Mouse (Mus musculus) bone marrow macrophage, adult 2 months (primary cell): ENCODE results near the gene Lypd6b. TPM values are rescaled to one million over a fixed set of nuclear protein-coding genes. Genes with fewer than 3 reads are reported as not detected.

Experiments used
- H3K27ac ChIP-seq: 2 replicates; pipeline ENCODE4 v1.5.1; 2012; ENCODE audit warnings: low read depth, low read length; ENCODE audit not compliant: insufficient read depth
- H3K4me1 ChIP-seq: 2 replicates; pipeline ENCODE4 v1.6.1; 2012; ENCODE audit warnings: low read length; ENCODE audit not compliant: control insufficient read depth, insufficient read depth
- H3K4me3 ChIP-seq: 2 replicates; pipeline ENCODE4 v1.5.1; 2012; ENCODE audit warnings: mild to moderate bottlenecking, low read length, moderate library complexity; ENCODE audit not compliant: insufficient read depth
- CTCF ChIP-seq: IDR thresholded peaks from 2 replicates; pipeline ENCODE4 v1.5.1; 2012; ENCODE audit warnings: low read depth, mild to moderate bottlenecking, low read length, moderate library complexity
- POLR2A ChIP-seq: IDR thresholded peaks from 2 replicates; pipeline ENCODE4 v1.6.1; 2012; ENCODE audit warnings: mild to moderate bottlenecking, low read depth, low read length, borderline replicate concordance
- polyA plus RNA-seq: library from polyadenylated mRNA; stranded (reverse); fragments of >200 nt; gene quantifications from 2 replicates; pipeline ENCODE4 v1.2.4, GENCODE M21; 2012; ENCODE audit not compliant: missing spikeins, insufficient read depth, insufficient read length

The Lypd6b gene
- polyA plus RNA-seq, 1 experiment: not detected

GRCm38 (mm10) chr2:49789078-49789477 is 1.6 kb downstream of the Lypd6b start:
- H3K4me1 ChIP-seq: no peaks in the 10 kb centered on the region
- TF ChIP-seq CTCF (no peak), POLR2A (no peak)
- H3K4me3 ChIP-seq: no peak overlapping the region
- no peak overlapping the region for H3K27ac ChIP-seq

DNA sequence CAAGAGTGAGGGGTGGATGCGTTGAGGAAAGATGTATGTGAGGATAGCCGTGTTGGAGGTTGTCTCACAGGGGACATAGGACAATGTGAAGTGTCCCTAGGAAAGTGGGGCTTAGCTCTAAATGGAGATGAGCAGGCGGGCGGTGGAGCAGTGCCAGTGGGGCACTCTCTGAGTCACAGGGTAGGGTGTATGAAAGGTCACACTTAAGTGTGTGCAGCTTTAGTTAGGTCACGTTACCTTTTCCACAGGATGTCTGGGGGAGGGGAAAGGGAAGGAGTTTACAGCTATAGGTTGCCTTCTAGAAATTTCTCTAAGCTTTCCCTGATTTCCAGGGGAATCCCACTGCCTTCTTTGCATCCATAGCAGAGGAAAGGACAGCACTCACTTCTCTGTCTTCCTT is 2.0 kb downstream of the Lypd6b start:
- no peak overlapping the region for H3K4me3 ChIP-seq
- H3K4me1 ChIP-seq: no peaks in the 10 kb centered on the region
- H3K27ac ChIP-seq: no peak overlapping the region
- TF ChIP-seq POLR2A: no peak

DNA sequence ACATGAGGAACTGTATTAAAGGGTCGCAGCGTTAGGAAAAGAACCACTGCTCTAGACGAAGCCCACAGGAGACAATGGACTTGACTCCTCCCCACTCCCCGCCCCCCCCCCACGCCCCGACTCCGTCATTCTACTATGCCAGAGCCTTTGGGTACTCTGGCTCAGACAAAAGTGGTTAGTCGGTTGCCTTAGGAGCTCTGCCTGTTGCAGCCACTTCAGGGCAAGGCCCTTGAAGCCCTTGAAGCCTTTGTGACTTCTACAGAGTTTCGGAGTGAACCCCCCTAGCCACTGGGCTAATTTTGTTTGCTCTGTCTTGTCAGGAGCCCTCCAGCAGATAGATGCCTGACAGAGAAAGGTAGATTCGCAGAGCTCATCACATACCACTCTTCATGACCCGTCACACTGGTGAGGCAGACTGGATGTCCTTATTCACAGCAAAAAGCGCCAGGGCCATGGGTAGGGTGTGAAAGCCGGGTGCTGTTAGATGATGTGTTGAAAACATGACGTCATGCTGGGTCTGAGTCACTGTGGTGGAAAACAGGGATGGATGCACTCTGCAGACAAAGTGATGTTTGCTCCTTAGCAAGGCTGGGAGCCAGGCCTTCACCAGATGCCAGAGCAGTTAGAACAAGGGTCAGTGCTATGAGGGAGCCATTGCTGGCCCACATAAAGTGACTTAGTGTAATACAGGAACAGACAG is 10.1 kb downstream of the Lypd6b start:
- Histone ChIP-seq H3K27ac (no peak overlapping the region), H3K4me1 (no peaks in the 10 kb centered on the region), H3K4me3 (no peak overlapping the region)
- TF ChIP-seq CTCF: no peak

DNA sequence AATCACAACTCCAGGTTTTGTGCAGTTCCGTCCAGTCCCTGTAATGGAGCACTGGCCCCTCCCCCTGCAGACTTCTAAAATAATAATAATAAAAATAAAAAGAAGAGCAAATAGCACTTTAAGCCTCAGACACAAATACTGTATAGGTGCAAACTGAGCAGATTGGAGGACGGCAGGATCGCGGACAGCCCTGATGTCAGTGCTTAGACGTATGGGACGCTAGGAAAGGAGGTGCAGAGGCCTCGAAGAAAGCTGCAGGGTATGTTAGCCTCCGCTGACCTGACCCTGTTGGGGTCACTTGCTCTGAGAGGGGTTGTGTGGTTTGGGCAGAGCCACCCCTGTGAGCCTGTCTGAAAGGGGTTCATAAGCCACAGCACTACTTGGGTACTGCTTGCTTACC is 17.0 kb downstream of the Lypd6b start:
- Histone ChIP-seq H3K27ac (no peak overlapping the region), H3K4me1 (peaks cover 2% of the 10 kb centered on the region), H3K4me3 (no peak overlapping the region)
- TF ChIP-seq POLR2A: no peak
- TF ChIP-seq CTCF: no peak

- H3K4me3 ChIP-seq: no peak overlapping the region
- H3K4me1 ChIP-seq: peaks cover 2% of the 10 kb centered on the region
- no peak for TF ChIP-seq POLR2A
- no peak for TF ChIP-seq CTCF
- H3K27ac ChIP-seq: no peak overlapping the region
Measured at GRCm38 (mm10) chr2:49805736-49806371, 18.4 kb downstream of the Lypd6b start.

DNA sequence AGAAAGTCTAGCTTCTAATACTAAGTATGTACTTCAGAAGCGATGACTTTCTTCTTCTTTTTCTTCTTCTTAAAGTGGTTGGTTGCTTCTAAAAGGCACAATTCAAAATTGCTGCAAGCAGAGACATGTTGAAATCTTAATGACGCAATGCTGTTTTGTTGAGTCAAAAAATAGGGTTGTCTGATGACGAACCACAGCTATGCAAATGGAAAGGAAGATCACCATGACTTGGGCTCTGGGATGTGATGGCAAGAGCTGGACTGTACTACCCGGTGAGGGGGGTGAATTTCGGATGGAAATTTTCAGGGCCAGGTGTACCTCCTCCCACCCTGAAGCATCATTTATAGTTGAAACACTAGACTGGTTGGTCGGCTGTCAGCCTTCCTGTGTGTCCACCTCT is 22.0 kb downstream of the Lypd6b start:
- Histone ChIP-seq H3K4me1 (peaks cover 13% of the 10 kb centered on the region), H3K27ac (no peak overlapping the region), H3K4me3 (no peak overlapping the region)
- TF ChIP-seq POLR2A (no peak), CTCF (no peak)

GRCm38 (mm10) chr2:49811420-49811819 is 23.9 kb downstream of the Lypd6b start:
- no peak for TF ChIP-seq POLR2A
- no peak for TF ChIP-seq CTCF
- Histone ChIP-seq H3K27ac (no peak overlapping the region), H3K4me3 (no peak overlapping the region), H3K4me1 (peaks cover 13% of the 10 kb centered on the region)

GRCm38 (mm10) chr2:49811871-49812363 is 24.4 kb downstream of the Lypd6b start:
- H3K27ac ChIP-seq: no peak overlapping the region
- H3K4me3 ChIP-seq: no peak overlapping the region
- H3K4me1 ChIP-seq: peaks cover 13% of the 10 kb centered on the region
- TF ChIP-seq POLR2A: no peak
- no peak for TF ChIP-seq CTCF

GRCm38 (mm10) chr2:49813151-49813550 is 25.7 kb downstream of the Lypd6b start:
- Histone ChIP-seq H3K4me1 (peaks cover 13% of the 10 kb centered on the region), H3K27ac (no peak overlapping the region), H3K4me3 (no peak overlapping the region)
- no peak for TF ChIP-seq CTCF
- TF ChIP-seq POLR2A: no peak

- Histone ChIP-seq H3K27ac (no peak overlapping the region), H3K4me1 (peaks cover 10% of the 10 kb centered on the region)
- TF ChIP-seq CTCF (no peak), POLR2A (no peak)
Measured at GRCm38 (mm10) chr2:49814011-49814410, 26.5 kb downstream of the Lypd6b start.

More at GRCm38 (mm10) chr2:49814011-49814410, 26.5 kb downstream of the Lypd6b start:
- no peak overlapping the region for H3K4me3 ChIP-seq
